Mouse (Mus musculus): Measurements from ENCODE around the gene Ddah2.

The Ddah2 gene

GRCm38 (mm10) chr17:35058911-35059892, at the start of gene Ddah2:
Ddah2 (plus strand) TSS chr17:35059035.
- DNase-seq: peak; percentile 96

GRCm38 (mm10) chr17:35009586-35009985, 49.2 kb upstream of the Ddah2 start:
- no peak for DNase-seq

- no peak for DNase-seq
Observed at GRCm38 (mm10) chr17:35011440-35011839, 47.4 kb upstream of the Ddah2 start.

GRCm38 (mm10) chr17:35012430-35012829, 46.4 kb upstream of the Ddah2 start:
- DNase-seq: no peak

- no peak for DNase-seq
Observed at GRCm38 (mm10) chr17:35013221-35013620, 45.6 kb upstream of the Ddah2 start.

GRCm38 (mm10) chr17:35015296-35015695, 43.5 kb upstream of the Ddah2 start:
- DNase-seq: no peak

- DNase-seq: no peak
Observed at GRCm38 (mm10) chr17:35016376-35016775, 42.5 kb upstream of the Ddah2 start, which contains the start of gene Vwa7. Vwa7 (plus strand) TSS chr17:35016579.

GRCm38 (mm10) chr17:35016791-35017705, 41.8 kb upstream of the Ddah2 start:
- no peak for DNase-seq

- DNase-seq: no peak
Observed at GRCm38 (mm10) chr17:35017706-35018030, 41.2 kb upstream of the Ddah2 start.

GRCm38 (mm10) chr17:35018171-35018570, 40.7 kb upstream of the Ddah2 start:
- no peak for DNase-seq

GRCm38 (mm10) chr17:35019894-35020293, 38.9 kb upstream of the Ddah2 start:
- DNase-seq: no peak

- no peak for DNase-seq
Observed at GRCm38 (mm10) chr17:35020551-35020950, 38.3 kb upstream of the Ddah2 start.

GRCm38 (mm10) chr17:35021163-35021808, 37.5 kb upstream of the Ddah2 start:
- DNase-seq: peak; percentile 94

GRCm38 (mm10) chr17:35021842-35022477, 36.9 kb upstream of the Ddah2 start:
- peak; percentile 79 for DNase-seq

GRCm38 (mm10) chr17:35022541-35023060, 36.2 kb upstream of the Ddah2 start:
- DNase-seq: no peak

- DNase-seq: no peak
Observed at GRCm38 (mm10) chr17:35023221-35023620, 35.6 kb upstream of the Ddah2 start.

GRCm38 (mm10) chr17:35023756-35024155, 35.1 kb upstream of the Ddah2 start:
- DNase-seq: no peak

- DNase-seq: no peak
Observed at GRCm38 (mm10) chr17:35024261-35024660, 34.6 kb upstream of the Ddah2 start.

GRCm38 (mm10) chr17:35024691-35025488, 33.9 kb upstream of the Ddah2 start:
- no peak for DNase-seq

GRCm38 (mm10) chr17:35026206-35026605, 32.6 kb upstream of the Ddah2 start:
- DNase-seq: no peak
